Mouse (Mus musculus) heart, postnatal 10 days (tissue): ENCODE results near the gene Casz1. TPM values are rescaled to one million over a fixed set of nuclear protein-coding genes. Genes with fewer than 3 reads are reported as not detected.

Experiments used
- DNase-seq, 2 experiments: peaks; one replicate each; pipeline ENCODE4 v3.0.0; 2021
- intact Hi-C: fragments of 180-260 bp; cut with DNase I; formaldehyde crosslinking; loops from one replicate; pipeline ENCODE4 v1.15.1; 2025
- total RNA-seq, 2 experiments: library from RNA; stranded (reverse); gene quantifications; 2 replicates each; pipeline ENCODE4 v1.2.3; 2021

Casz1 gene
- total RNA-seq, 2 experiments from 2014 or later: 64.7 to 67.2 TPM

DNA sequence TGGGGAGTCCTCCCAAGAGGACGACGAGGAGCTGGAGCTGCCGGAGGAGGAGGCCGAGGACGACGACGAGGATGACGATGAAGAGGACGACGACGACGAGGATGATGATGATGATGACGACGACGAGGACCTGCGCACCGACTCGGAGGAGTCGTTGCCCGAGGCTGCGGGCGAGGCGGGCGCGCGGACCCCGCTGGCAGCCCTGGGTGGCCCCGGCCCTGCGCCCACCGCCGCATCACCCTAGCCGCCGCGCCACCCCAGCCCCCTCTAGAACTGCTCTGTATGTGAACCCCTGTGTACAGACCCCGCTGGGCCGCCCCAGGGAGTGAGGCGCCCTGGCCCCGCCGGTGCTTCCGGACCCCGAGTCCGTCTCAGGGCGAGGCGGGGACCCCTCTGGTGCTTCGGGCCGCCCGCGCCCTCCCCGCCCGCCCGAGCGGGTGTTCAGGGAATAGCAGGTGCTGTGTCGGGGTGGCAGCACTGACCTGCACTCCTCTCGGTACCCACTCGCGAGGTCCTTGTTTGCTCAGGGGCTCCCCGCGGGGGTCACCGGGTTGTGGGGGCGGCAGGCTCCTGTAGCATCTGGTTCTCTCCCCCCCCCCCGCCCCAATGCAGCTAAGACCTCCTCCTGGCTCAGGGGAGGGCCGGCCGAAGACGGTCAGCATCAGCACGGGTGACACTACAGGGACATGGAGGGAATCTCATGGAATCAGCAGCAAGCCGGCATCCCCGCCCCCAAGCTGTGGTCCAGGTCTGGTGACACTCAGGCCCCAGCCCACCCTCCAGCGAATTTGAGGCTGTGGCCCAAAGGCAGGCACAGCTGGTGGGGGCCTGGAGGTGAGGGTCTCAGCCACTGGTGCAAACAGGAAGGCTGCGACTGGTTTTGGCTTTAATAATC lies 148.3 kb downstream of the Casz1 start:
- DNase-seq: no peak
- intact Hi-C loops: loop anchor here (5.0 kb wide), 2 partner anchors 50 to 210 kb away; no protein-coding TSS in a partner anchor

DNA sequence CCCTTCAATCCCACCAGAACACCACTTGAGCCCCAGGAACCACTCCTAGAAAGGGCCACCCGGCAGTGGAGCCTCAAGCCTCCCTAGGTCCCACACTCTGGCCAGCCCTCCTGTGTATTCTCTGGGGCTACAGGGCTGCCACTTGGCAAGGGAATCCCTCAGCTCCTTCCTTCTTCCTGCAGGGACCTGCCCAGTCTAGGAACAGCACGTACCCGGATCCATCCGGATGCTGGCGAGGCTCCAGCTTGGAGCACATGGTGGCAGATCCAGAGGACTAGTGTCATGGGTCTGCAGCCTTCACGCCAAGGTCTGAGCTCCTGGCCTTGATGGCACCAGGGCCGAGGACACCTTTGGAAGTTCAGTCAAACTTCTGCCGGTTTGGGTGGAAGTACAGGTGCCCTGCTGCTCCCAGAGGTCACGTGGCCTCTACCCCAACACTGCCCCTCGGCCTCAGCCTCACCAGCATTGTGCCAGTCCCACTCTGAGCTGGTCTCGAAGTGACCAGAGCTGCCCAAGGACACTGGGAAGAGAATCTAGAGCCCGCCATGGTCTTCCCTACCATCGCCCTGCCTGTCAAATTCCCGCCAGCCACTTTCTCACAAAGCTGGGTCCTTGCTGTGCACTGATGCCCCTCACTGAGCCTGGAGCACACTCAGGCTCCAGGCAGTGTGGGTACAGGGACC lies 151.0 kb downstream of the Casz1 start:
- intact Hi-C loops: no loop called here
- peak; percentile 82 to 87 for DNase-seq

DNA sequence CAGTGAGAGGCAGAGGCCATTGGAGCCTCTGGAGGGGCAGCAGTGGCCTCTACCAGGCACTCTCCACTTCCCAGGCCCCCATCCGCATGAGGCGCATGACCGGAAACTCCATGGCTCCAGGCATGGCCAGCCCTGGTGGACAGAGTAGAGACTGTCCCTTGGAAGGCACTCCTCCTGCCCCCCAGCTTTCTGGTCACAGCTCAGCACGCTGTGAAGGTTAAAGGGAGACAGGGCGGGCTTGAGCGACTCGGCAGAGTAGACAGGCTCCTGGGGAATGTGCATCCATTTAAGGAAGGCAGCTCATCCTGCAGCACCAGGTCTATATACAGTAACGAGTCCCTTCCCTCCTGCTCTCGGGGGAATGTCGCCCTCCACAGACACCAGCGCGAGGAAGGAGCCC lies 155.8 kb downstream of the Casz1 start:
- DNase-seq: peak; percentile 70 to 83
- intact Hi-C loops: loop anchor here (5.0 kb wide), 1 partner anchor 87 kb away; no protein-coding TSS in a partner anchor

DNA sequence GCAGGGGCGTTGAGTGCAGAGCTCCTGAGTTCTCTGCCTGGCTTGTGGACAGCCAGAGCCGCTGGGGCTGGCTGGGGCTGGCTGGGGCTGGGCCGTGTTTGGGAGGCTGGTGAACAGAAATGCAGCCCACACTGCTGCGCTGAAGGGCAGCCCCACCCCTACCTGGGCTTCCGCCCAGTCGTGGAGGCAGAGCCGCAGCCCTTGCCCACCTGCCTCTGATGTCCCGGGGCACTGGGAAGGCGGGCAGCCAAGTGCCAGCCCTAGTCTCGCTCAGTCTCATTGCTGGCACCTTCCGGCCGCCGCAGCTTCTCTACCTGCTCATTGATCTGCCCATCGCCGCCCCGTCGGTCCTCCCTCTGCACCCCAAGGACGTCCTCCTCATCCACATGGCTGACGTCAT lies 156.9 kb downstream of the Casz1 start:
- no peak for DNase-seq
- intact Hi-C loops: loop anchor here (5.0 kb wide), 1 partner anchor 86 kb away; no protein-coding TSS in a partner anchor

DNA sequence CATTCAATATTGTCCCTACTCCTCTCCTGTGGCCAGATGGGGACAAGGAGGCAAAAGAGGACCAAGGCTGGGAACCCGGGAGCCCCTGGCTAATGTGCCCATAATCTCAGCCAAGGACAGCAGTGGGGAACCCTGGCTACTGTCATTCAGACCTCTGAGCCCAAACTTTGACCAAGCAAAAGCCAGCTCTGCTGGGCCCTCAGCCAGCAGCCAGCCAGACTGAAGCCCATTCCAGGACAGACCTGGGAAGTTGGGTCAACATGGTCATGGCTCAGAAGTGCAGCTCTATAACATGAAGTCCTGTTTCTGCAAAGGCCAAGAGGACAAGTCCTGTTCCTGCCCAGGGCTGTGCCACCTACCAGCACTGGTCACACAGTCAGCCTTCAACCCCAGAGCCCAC lies 157.9 kb downstream of the Casz1 start:
- intact Hi-C loops: loop anchor here (5.0 kb wide), 1 partner anchor 85 kb away; no protein-coding TSS in a partner anchor
- DNase-seq: no peak

DNA sequence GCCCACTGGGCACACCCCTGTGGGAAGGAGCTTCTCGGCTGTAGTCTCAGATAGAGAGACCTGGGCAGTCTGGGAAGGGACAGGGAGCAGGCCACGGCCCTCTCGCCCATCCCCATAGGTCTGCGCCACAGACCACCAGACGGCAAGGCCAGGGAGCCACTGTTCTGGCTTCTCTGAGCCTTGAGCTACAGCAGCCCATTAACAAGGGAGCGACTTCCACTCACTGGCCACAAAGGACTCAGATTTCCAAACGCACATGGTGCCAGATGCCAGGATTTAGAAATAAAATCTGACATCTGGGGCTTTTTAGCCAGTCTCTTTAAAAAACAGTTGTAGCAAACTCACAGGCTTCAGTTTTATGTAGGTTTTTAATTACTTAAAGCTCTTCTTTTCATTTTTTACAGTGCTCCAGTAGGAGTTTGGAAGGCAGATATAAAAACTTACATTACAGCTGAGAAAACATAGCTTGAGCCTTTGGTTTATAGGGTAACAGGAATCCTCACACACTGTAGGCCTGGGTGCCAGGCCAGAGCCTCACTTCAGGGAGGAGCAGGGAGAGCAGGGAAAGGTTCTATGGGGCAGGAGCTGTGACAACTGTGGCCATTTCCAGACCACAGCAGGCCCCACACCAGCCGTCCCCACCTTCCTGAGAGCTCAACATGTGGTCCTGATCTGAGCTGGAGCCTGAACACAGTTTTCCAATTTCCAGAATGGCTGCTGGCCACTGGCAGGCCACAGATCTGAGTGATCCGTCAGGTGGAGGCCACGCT lies 160.5 kb downstream of the Casz1 start:
- no peak for DNase-seq
- intact Hi-C loops: loop anchor here (5.0 kb wide), 1 partner anchor 83 kb away; no protein-coding TSS in a partner anchor

DNA sequence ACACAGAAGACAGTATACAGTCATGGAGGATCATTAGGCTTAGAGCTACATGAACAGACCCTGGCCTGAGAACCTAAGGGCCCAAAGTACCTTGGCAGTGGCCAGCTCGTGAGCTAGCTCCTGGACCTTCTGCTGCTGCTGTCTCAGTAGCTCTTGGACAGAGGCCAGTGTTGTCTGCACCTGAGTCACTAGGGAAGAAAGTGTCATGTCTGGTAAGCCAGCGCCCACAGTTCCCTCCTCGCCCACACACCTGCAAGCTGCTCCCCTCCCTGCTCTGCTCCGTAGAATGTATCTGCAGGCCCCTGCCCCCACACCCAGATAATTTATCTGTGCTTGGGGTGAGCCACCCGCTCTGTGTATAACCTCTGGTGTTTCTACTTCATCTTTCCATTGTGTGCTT lies 161.9 kb downstream of the Casz1 start:
- intact Hi-C loops: no loop called here
- no peak for DNase-seq

DNA sequence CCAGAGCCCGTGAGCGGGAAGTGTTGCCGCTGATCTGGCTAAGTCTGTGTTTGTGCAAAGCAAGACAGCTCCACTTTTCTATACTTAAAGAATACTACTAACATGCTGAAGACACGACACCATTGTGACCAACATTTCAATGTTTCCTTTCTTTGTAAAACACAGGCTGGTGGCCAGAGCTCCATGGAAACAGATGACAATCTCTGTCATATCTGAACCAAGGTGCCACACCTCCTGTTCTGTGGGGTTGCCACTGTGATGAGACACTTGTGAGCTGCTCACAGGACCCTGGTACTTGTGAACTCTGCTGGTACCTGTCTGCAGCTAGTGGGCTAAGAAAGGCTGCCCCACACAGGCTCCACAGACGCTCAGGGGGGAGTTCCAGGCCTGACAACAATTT lies 164.6 kb downstream of the Casz1 start:
- DNase-seq: peak in 1 of 2 experiments; percentile 5
- intact Hi-C loops: no loop called here

DNA sequence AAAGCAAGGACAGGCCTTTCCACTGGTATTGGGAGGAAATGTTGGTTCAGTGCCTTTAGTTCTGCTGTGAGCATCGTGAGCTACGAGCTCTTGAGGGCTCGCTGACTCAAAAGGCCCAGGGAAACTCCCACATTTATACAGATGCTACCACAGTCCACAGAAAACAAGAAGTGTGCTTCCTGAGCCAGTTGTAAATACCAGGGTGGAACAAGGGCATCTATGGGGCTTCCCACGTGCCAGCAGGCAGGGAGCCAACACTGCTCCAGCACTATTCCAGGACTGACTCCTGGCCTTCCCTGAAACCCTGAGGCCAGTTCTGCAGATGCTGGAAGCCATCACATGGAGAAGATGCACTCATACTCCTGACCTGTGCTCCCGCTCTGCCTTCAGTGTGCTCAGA lies 165.4 kb downstream of the Casz1 start:
- intact Hi-C loops: no loop called here
- peak; percentile 78 to 80 for DNase-seq

DNA sequence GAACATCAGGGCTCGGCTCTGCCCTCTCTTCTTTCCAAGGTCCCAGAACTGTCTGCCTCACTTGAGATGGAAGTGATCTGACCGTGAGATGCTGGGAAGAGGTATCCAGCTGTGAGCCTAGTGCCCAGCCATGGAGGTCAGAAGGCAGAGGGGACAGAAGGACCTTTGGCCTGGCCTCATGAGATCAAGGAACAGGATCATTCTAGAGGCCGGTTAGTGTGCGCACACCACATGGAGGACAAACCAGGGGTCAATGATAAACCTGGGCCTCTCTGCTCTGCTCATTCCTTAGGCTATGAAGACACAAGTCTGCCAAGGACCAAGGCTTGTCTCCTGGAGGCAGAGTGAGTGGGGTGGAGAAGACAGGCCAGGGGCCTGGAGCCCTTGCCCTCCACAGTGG lies 166.5 kb downstream of the Casz1 start:
- intact Hi-C loops: no loop called here
- DNase-seq: no peak

DNA sequence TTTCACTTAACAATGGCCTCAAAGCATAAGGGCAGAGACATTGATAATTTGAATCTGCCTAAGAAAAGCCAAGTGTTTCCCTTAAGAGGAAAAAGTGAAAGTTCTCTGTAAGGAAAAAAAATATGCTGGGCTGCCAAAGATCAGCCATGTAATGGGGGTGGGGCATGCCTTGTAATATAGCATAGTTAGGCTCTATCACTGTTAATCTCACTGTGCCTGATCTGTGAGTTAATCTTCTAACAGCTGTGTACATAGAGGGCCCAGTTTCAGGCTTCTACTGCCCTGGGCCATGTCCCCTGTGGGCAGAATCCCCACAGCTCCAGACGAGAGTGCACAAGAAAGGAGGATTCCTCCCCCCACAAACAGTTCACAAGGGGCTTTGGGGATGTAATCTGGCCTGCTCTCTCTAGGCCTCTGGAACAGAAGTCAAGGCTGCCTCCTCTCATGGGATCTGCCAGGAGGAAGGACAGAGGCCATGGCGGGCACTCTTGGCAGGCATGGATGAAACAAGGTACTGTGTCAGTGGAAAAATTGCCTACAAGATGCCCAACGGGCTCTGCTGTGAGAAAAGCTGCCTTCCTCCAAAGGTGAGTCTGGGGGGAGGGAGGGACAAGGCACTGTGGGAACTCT lies 167.5 kb downstream of the Casz1 start:
- intact Hi-C loops: no loop called here
- peak in 1 of 2 experiments; percentile 5 for DNase-seq

DNA sequence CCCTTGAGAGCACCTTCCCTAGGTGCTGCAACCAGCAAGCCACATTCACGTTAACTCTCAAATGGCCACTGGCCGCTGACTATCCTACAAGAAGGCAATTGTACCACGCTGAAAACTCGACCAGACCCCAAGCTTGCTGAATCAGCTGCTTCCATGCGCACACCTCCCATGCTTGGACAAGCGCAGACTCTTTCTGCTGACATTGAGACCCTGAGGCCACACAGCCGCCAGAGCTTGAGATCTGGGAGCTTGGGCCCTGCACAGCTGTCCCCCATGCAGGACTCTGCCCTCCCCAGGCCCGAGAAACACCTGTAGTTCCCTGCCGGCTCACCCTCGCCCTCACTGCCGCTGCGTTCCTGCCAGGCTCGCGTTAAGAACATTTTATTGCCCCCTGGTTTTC lies 168.5 kb downstream of the Casz1 start:
- intact Hi-C loops: no loop called here
- no peak for DNase-seq

DNA sequence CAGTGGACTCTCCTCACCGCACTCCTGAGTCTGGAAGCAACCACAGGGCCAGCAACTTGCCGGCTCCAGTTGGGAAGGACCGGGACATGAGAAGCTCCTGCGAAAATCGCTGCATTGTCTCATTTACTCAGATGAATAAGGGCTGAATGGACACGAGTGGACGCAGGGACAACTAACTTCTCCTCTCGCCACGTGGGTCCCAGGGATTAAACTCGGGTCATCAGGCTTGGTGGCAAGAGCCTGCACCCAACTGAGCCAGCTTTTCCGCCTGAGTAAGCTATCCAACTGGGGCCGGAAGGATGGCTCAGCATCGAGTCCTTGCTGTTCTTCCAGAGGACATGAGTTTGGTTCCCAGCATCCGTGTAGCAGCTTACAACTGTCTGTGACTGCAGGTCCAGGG lies 169.2 kb downstream of the Casz1 start:
- intact Hi-C loops: no loop called here
- no peak for DNase-seq

DNA sequence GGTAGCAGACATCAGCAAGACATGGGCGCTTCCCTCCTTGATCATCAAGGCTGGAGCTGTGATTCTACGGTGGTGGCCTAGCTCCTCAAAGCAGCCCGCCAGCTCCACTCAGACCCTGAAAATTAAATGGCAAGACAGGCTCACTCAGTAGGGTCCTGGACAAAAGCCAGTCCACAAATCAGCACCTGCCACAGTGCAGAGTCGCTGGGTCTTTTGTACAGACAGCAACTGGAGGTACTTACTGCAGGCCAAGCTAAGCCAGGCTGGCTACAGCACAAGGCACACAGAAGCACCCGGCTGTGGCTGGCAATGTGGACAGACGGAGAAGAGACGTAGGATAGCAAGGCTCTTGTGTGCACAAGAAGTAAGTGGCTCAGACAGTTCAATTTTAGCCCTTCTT lies 170.6 kb downstream of the Casz1 start:
- no peak for DNase-seq
- intact Hi-C loops: no loop called here

DNA sequence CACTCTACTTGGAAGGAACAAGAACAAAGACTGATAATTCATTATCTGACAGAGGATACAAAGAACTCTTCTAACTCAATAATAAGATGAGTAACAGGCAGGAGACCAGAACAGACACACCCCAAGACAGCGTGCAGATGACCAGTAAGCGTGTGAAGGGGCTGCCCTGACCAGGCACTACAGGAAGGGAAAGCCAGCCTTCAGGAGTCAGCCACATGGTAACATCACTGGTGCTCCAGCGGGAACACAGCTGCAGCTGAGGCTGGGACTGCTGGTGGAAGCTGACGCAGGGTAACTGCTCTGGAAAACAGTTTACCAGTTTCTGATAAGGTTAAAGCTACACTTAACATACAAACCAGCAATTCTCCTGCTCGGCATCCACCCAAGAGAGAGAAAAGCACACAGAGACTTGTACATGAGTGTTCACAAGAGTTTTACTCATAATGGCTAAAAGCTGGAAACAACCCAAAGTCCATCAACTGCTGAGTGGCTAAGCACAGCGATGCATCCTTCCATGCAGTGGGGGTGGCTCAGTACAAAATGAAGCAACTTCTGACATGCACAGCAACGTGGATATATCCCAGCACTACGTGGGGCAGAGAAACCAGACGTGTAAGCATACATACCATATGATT lies 174.1 kb downstream of the Casz1 start:
- no peak for DNase-seq
- intact Hi-C loops: no loop called here

DNA sequence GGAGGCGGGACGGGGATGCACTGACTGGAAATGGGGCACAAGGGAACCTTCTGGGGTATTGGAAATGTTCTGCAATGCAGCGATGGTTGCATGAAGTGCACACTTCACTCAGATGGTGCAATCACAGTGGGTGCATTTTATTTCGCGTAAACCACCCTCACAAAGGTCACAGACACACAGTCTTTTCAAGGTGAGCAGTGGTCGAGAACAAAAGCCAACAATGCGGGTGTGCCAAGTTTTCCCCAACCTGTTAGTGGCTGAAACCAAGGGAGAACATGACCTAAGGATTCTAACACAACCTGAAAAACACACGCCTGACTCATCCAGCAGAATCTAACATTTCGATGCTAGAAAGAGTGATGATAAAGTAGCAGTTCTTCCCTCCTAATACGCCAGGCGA lies 174.7 kb downstream of the Casz1 start:
- no peak for DNase-seq
- intact Hi-C loops: no loop called here

DNA sequence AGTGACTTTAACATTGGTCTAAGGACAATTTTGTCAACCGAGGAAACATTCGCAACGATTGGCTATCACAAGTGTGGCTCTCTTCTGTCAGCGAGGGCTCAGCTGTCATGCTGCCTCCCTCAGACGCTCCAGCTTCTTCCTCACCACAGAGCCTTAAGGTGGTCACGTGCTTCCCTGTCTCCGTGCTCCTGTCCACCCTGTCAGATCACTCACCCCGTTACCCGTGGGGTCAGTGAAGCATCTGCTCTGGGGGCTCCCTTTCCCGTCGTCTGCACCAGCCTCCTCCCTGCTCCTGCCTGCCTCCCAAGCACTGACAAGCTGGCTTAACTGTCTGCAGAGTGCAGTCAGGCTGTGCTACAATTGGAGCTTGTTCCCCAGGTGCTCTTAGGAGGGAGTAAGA lies 175.6 kb downstream of the Casz1 start:
- intact Hi-C loops: no loop called here

DNA sequence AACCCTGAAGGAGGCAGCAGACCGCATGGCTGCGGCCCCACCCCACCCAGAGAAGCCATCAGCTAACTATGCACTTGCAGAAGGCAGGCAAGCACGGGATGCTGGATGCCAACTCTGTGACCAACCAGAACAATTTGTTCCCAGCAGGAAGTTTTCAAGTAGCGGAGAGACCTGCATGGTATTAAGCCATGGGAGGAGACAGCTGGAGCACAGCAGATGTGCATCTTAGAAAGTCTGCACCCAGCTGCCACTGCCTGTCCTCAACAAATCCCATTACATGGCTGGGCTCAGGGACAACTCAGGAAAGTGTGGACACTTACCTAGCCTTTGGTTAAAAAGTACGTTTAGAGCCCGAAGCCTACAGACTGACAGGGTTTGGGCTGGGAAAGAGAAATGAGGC lies 178.0 kb downstream of the Casz1 start:
- intact Hi-C loops: no loop called here
- DNase-seq: no peak

More for the DNA sequence above, 175.6 kb downstream of the Casz1 start:
- DNase-seq: no peak

DNA sequence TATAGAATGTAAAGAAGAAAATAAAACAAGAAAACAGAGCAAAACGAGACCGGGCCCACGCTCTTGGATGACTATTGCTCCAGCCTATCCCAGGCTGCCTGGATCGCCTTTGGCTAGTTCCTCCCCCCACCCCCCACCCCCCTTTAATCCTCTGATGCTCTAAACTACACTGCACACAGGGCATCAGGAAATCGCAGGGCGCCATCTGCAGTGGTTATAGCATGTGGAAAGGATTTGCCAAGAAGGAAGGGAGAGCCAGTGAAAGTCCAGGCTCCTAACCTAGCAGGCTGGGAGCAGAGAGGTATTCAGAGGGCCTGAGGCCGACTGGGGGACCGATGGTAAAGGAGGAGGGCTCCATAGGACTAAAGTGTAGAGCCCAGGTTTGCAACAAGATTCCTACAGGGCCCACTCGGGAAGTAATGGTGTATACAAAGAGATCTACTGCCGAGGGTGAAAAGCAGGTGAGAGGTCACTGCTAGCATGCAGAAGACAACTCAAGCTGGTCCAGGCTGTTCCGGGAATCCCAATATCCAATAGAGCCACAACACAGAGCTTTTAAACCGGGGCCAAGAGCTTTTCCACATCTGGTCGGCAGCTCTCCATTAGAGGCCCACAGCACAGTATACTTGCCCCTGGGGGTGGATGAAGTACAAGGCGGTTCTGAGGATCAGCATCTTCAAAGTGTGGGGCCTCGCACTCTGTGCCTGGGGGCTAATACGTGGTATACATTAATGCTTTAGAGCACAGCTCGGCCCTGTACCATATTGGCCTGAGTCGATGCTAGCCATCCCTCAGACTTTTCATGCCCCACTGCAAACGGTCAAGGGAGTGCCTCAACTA lies 180.7 kb downstream of the Casz1 start:
- DNase-seq: no peak
- intact Hi-C loops: no loop called here
